Mouse (Mus musculus): ENCODE results near the gene Ccdc157. TPM values are rescaled to one million over a fixed set of nuclear protein-coding genes. Genes with fewer than 3 reads are reported as not detected.
"Not testable (repeated sequence)": the region's sequence is repeated elsewhere in the genome, so short reads cannot be mapped to it uniquely, and the experiment has no call there.

Ccdc157 gene
- polyA plus RNA-seq, 1 experiment: 9.6 TPM

DNA sequence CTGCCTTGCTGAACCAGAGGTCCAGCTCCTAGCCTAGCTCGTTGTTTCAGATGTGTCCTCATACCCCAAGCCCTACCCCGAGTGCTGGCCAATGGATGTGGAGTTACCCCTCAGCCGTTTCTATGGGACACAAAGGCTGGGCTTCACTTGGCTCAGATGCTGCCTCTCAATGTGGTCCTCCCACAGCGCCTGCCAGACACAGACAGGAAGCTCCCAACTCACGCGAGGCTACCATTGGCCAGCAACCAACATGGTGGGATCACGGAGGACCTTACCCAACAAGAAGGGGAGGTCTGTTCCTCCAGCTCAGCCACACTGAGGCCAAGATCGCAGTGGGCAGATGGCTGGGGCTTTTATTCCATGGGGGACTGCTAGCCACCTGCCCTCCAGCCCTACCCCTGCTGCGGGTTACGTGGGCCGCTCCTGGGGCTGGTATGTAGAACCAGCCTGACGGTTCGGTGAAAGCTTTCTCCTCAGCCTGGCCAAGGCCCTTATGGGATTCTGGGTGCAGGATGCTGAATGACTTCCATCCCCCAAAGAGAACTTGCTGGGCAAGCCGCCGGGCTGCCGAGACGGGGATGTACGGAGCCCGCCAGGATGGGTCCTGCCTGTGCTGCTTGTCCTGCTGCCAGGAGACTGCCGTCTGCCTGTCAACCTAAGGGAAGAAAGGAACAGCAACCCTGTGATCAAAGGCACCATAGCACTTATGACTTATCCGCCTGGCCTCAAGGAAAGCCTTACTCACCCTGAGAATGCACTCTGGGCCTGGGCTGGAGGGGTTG lies 16.6 kb downstream of the Ccdc157 start:
- no peak overlapping the region for H3K4me3 ChIP-seq (ENCODE audit: insufficient read depth, low read depth, low read length)
- no peaks in the 10 kb centered on the region for H3K36me3 ChIP-seq (ENCODE audit: control insufficient read depth, insufficient read depth, low read length)
- peak; percentile 6 for DNase-seq
- no peak overlapping the region for H3K27ac ChIP-seq (ENCODE audit: insufficient read depth, low read depth, low read length)
- H3K4me1 ChIP-seq (ENCODE audit: control insufficient read depth, insufficient read depth, low read length): no peaks in the 10 kb centered on the region
- no peak for TF ChIP-seq CTCF (conservative IDR thresholded peaks at IDR 0.05; ENCODE audit: insufficient read depth, insufficient read length, low read depth, low read length)
- 85% methylated on average over 21 of the region's 21 CpGs for WGBS
- no peaks in the 10 kb centered on the region for H3K27me3 ChIP-seq (replicated peaks; ENCODE audit: control insufficient read depth, insufficient read depth, low read length)

DNA sequence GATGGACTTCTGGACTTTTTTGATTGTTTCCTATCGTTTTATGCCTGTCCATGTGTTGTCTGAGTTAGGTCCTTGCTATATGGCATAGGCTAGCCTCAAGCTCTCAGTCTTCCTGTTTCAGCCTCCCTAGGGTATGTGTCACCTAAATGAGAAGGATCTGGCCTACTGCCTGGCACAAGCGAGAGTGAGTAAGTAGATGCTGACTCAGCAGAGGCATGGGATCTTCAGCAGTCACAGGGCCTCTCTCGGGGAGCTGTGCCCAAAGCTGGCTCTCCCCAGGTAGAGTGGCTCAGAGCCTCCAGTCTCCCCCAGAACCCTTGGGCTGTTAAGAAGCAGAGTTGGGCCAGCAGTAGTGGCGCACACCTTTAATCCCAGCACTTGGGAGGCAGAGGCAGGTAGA lies 17.7 kb downstream of the Ccdc157 start:
- no peak for DNase-seq
- TF ChIP-seq POLR2A (IDR thresholded peaks at IDR 0.05; ENCODE audit: low read depth, low read length) (no peak), CTCF (conservative IDR thresholded peaks at IDR 0.05; ENCODE audit: insufficient read depth, insufficient read length, low read depth, low read length) (no peak)
- Histone ChIP-seq H3K4me3 (ENCODE audit: insufficient read depth, low read depth, low read length) (no peak overlapping the region), H3K36me3 (ENCODE audit: control insufficient read depth, insufficient read depth, low read length) (no peaks in the 10 kb centered on the region), H3K4me1 (ENCODE audit: control insufficient read depth, insufficient read depth, low read length) (no peaks in the 10 kb centered on the region), H3K27me3 (replicated peaks; ENCODE audit: control insufficient read depth, insufficient read depth, low read length) (no peaks in the 10 kb centered on the region), H3K27ac (ENCODE audit: insufficient read depth, low read depth, low read length) (no peak overlapping the region)
- 79% methylated on average over 4 of the region's 4 CpGs for WGBS

DNA sequence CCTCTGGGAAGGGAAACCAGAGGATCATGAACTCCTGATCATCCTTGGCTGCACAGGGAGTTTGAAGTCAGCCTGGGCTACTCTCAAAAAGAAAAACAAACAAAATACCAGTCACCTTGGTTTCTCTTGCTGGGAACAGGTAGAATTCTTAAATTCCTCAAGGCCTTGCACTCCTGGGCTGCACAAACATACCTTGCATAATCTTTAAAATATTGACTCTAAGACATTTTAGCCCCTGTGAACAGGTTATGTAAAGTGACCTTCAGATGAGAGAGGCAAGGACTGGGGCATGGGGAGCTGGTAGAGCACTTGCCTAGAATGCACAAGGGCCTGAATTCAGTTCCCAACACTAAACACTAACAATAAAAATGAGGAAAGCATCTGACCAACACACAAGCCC lies 18.6 kb downstream of the Ccdc157 start:
- DNase-seq: no peak
- Histone ChIP-seq H3K4me1 (ENCODE audit: control insufficient read depth, insufficient read depth, low read length) (peaks cover under 1% of the 10 kb centered on the region; the same call in 1 of the 2 replicates), H3K27me3 (replicated peaks; ENCODE audit: control insufficient read depth, insufficient read depth, low read length) (no peaks in the 10 kb centered on the region), H3K4me3 (ENCODE audit: insufficient read depth, low read depth, low read length) (no peak overlapping the region), H3K27ac (ENCODE audit: insufficient read depth, low read depth, low read length) (0 out of 2 replicates have a peak overlapping the region, but pooled peaks have one; percentile 24), H3K36me3 (ENCODE audit: control insufficient read depth, insufficient read depth, low read length) (no peaks in the 10 kb centered on the region)
- TF ChIP-seq CTCF (conservative IDR thresholded peaks at IDR 0.05; ENCODE audit: insufficient read depth, insufficient read length, low read depth, low read length) (no peak), POLR2A (IDR thresholded peaks at IDR 0.05; ENCODE audit: low read depth, low read length) (no peak)

DNA sequence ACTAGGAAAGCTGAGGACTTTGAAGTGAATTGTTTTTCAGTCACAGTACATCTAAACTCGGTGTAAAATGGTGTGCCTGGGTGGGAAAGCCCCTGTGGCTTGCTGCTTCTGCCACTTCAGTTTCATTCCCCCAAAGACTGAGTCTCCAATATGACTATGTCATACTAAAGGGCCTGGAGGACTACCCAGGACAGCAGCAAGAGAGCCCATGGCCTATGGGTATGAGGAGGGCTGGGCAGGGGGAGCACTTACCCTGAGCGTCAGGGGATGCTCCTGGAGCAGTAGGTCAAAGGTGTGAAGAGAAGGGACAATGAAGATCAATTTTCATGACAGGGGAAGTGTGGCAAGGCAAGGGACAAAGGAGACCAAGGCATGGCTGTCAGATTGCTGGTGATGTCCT lies 21.1 kb downstream of the Ccdc157 start:
- Histone ChIP-seq H3K36me3 (ENCODE audit: control insufficient read depth, insufficient read depth, low read length) (no peaks in the 10 kb centered on the region), H3K27ac (ENCODE audit: insufficient read depth, low read depth, low read length) (no peak overlapping the region), H3K27me3 (replicated peaks; ENCODE audit: control insufficient read depth, insufficient read depth, low read length) (no peaks in the 10 kb centered on the region), H3K4me3 (ENCODE audit: insufficient read depth, low read depth, low read length) (no peak overlapping the region), H3K4me1 (ENCODE audit: control insufficient read depth, insufficient read depth, low read length) (peaks cover 9% of the 10 kb centered on the region)
- WGBS: 58% methylated on average over 2 of the region's 2 CpGs
- TF ChIP-seq POLR2A (IDR thresholded peaks at IDR 0.05; ENCODE audit: low read depth, low read length): no peak
- TF ChIP-seq CTCF (conservative IDR thresholded peaks at IDR 0.05; ENCODE audit: insufficient read depth, insufficient read length, low read depth, low read length): no peak
- no peak for DNase-seq

DNA sequence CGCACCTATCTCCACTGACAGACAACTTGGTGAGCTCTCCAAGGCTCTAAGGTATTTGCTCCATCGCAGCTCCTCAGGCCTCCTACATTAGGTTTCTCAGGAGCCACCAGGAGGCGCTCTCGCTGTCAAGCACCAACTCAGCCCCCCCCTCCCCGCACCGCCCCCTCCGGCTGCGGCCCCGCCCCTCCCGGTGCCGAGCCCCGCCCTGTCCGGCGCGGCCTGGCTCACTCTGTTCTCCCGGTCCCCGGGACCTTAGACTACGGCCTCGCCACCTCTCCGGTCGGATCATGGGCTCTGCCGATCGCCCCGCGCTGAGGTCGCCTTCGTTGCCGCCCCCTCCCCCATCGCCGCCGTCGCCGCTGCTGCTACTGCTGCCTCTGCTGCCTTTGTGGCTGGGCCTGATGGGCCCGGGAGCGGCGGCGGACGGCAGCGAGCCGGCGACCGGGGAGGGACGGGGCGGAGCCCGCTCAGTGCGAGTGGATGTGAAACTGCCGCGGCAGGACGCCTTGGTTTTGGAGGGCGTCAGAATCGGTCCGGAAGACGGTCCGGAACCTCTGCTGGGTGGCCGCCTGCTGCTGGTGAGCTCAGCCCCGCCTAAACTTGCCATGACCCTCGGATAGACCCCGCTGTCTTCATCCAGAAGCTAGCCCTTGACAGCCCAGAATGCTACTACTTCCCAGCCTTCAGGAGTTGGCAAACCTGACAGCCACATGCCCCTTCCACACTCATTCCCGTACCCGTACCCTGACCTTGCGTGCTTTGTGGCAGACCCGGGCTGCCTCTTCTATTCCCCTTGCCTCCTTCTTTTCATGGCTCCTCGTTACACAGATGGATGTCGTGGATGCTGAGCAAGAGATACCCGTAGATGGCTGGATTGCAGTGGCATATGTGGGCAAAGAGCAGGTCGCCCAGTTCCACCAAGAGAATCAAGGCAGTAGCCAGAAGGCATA lies 24.8 kb downstream of the Ccdc157 start, which contains the start of gene Rnf215:
Rnf215 (plus strand) TSS at position 217 of the 950 bp plus-strand sequence.
- Histone ChIP-seq H3K27me3 (replicated peaks; ENCODE audit: control insufficient read depth, insufficient read depth, low read length) (no peaks in the 10 kb centered on the region), H3K4me3 (ENCODE audit: insufficient read depth, low read depth, low read length) (peak within 1 kb of the TSS; percentile 85), H3K4me1 (ENCODE audit: control insufficient read depth, insufficient read depth, low read length) (peaks cover 9% of the 10 kb centered on the region), H3K27ac (ENCODE audit: insufficient read depth, low read depth, low read length) (peak within 1 kb of the TSS; percentile 85), H3K36me3 (ENCODE audit: control insufficient read depth, insufficient read depth, low read length) (no peaks in the 10 kb centered on the region)
- peak; percentile 94 for DNase-seq
- under 1% methylated on average over 66 of the region's 66 CpGs for WGBS
- TF ChIP-seq POLR2A (IDR thresholded peaks at IDR 0.05; ENCODE audit: low read depth, low read length) (peak; percentile 54), CTCF (conservative IDR thresholded peaks at IDR 0.05; ENCODE audit: insufficient read depth, insufficient read length, low read depth, low read length) (peak; percentile 66)

DNA sequence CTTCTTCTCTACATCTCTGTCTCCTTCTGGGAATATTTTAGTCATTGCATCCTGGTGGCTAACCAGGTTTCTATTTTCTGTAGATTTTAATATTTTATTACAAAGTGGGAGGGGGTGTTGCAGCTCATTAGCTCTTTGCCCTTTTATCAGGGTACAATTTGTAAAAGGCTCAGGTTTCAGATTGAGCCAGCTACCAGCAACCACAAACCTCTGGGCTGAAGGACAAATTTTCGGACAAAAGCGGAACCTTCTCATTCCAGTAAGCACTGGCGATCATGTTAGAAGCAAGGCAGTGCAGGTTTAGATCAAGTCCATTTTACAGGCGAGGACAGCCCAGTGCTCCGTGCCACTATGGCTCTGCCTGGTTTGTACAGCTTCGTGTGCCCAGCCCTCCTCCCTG lies 25.7 kb downstream of the Ccdc157 start:
- 42% methylated on average over 6 of the region's 6 CpGs for WGBS
- H3K4me3 ChIP-seq (ENCODE audit: insufficient read depth, low read depth, low read length): no peak overlapping the region

DNA sequence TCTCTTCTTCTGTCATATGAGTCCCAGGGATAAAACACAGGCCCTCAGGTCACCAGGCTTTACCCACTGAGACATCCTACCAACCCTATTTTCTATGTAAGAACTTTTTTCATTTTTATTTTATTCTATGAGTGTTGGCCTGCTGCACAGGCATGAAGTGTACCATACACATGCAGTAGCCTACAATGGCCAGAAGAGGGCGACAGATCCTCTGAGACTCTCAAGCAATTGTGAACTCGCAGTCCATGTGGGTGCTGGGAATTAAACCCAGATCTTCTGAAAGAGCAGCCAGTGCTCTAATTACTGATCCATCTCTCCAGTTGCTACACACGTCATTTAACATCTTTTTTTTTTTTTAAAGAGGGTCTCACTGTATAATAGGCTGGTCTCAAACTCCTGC lies 26.6 kb downstream of the Ccdc157 start:
- DNase-seq: peak; percentile 24
- TF ChIP-seq POLR2A (IDR thresholded peaks at IDR 0.05; ENCODE audit: low read depth, low read length) (no peak), CTCF (conservative IDR thresholded peaks at IDR 0.05; ENCODE audit: insufficient read depth, insufficient read length, low read depth, low read length) (peak; percentile 60)
- H3K36me3 ChIP-seq (ENCODE audit: control insufficient read depth, insufficient read depth, low read length): no peaks in the 10 kb centered on the region
- no peak overlapping the region for H3K4me3 ChIP-seq (ENCODE audit: insufficient read depth, low read depth, low read length)
- no peak overlapping the region for H3K27ac ChIP-seq (ENCODE audit: insufficient read depth, low read depth, low read length)
- H3K4me1 ChIP-seq (ENCODE audit: control insufficient read depth, insufficient read depth, low read length): peaks cover 9% of the 10 kb centered on the region
- no peaks in the 10 kb centered on the region for H3K27me3 ChIP-seq (replicated peaks; ENCODE audit: control insufficient read depth, insufficient read depth, low read length)
- WGBS: 69% methylated on average over 3 of the region's 3 CpGs

More for the DNA sequence above, 25.7 kb downstream of the Ccdc157 start:
- Histone ChIP-seq H3K36me3 (ENCODE audit: control insufficient read depth, insufficient read depth, low read length) (no peaks in the 10 kb centered on the region), H3K4me1 (ENCODE audit: control insufficient read depth, insufficient read depth, low read length) (peaks cover 9% of the 10 kb centered on the region), H3K27me3 (replicated peaks; ENCODE audit: control insufficient read depth, insufficient read depth, low read length) (no peaks in the 10 kb centered on the region), H3K27ac (ENCODE audit: insufficient read depth, low read depth, low read length) (no peak overlapping the region)
- no peak for DNase-seq
- TF ChIP-seq POLR2A (IDR thresholded peaks at IDR 0.05; ENCODE audit: low read depth, low read length) (no peak), CTCF (conservative IDR thresholded peaks at IDR 0.05; ENCODE audit: insufficient read depth, insufficient read length, low read depth, low read length) (no peak)

DNA sequence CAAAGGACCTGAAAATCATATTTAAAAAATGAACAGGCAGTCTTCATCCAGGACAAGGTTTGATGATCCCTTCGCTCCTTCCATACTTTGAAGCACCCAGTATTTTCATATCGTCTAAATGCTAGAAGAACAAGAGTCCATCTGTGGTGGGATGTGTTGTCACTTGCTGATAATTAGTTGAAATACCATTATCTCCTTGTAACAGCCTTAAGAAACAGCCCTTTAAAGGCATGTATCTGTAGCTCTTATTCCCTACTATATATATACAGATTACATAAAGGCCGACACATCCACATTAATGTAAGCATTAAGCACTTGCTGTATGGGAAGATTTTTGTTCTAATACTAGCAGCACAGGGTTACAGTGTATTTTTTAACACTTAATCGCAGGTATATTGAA lies 31.6 kb downstream of the Ccdc157 start:
- not testable (repeated sequence) for DNase-seq; H3K4me1 ChIP-seq (ENCODE audit: control insufficient read depth, insufficient read depth, low read length); H3K27me3 ChIP-seq (replicated peaks; ENCODE audit: control insufficient read depth, insufficient read depth, low read length); H3K36me3 ChIP-seq (ENCODE audit: control insufficient read depth, insufficient read depth, low read length); H3K27ac ChIP-seq (ENCODE audit: insufficient read depth, low read depth, low read length); H3K4me3 ChIP-seq (ENCODE audit: insufficient read depth, low read depth, low read length)
- WGBS: 96% methylated on average over 4 of the region's 4 CpGs

Measured in kidney, adult 2 months (tissue).